Mouse (Mus musculus): Measurements from ENCODE around the gene Cpne7.

- TF ChIP-seq POLR2A (IDR thresholded peaks at IDR 0.05; ENCODE audit: borderline replicate concordance, control insufficient read depth, low read depth, low read length) = no peak
- TF ChIP-seq CTCF (IDR thresholded peaks at IDR 0.05; ENCODE audit: control insufficient read depth, insufficient read depth, low read length) = no peak
Observed at GRCm38 (mm10) chr8:123105553-123106326, 11.4 kb upstream of the Cpne7 start.
